Mouse (Mus musculus): ENCODE measurements at regions not wholly inside any gene's neighbourhood (a gene's known extent, or its start where the extent isn't known, plus 50 kb on each side); places are given as distances from the start of the nearest gene placed in this dataset.

DNA sequence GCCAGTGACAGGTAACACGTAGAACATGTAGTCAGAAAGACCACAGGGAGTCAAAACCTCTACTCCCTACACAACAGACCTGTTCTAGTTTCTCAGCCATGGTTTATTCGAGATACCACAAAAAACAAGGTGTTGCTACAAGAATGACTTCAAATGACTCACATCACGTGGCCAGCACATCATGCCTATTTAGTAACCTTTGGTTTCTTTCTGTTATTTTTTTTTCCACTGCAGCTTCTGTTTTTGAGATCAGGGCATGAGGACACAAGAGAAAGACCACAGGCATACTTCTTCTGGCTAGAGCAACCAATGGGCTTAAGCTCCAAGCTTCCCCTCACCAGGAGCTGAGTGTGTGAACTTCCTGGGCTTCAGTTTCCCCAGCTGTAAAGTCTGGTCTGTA, 630.7 kb downstream of the Rnf144a start:
- no peak for TF ChIP-seq CTCF (conservative IDR thresholded peaks at IDR 0.05; ENCODE audit: low read length)
- no peak for TF ChIP-seq POU5F1 (IDR thresholded peaks at IDR 0.05; ENCODE audit: borderline replicate concordance, low read length)
